Mouse (Mus musculus) midbrain, postnatal 0 days (tissue): ENCODE measurements around the gene Galnt15. TPM values are rescaled to one million over a fixed set of nuclear protein-coding genes. Genes with fewer than 3 reads are reported as not detected.

Source experiments
- ATAC-seq: fragments of 200-750 bp; cut with Nextera tagmentation; 2 replicates; pipeline ENCODE4 v1.8.0; 2017; ENCODE audit warnings: moderate number of reproducible peaks, mild to moderate bottlenecking, moderate TSS enrichment, moderate library complexity; ENCODE audit not compliant: low FRiP score
- DNase-seq: peaks from one replicate; pipeline ENCODE4 v3.0.0-alpha.2; 2015; ENCODE audit warnings: low spot score
- H3K27ac ChIP-seq: fragments of 300-500 bp; sonication (generic); 2 replicates; pipeline ENCODE4 v1.5.1; 2014; ENCODE audit warnings: low read depth, mild to moderate bottlenecking, low read length, mixed read lengths
- H3K27me3 ChIP-seq: fragments of 300-500 bp; sonication (generic); 2 replicates; pipeline ENCODE4 v1.6.1; 2014; ENCODE audit warnings: low read length, control low read depth, mixed read lengths; ENCODE audit not compliant: insufficient read depth
- H3K36me3 ChIP-seq: fragments of 300-500 bp; sonication (generic); 2 replicates; pipeline ENCODE4 v1.6.1; 2014; ENCODE audit warnings: low read length, control low read depth, mixed read lengths; ENCODE audit not compliant: insufficient read depth
- H3K4me1 ChIP-seq: fragments of 300-500 bp; sonication (generic); 2 replicates; pipeline ENCODE4 v1.6.1; 2014; ENCODE audit warnings: mild to moderate bottlenecking, control low read depth, antibody characterized with exemption, low read length, mixed read lengths; ENCODE audit not compliant: insufficient read depth
- H3K4me2 ChIP-seq: fragments of 300-500 bp; sonication (generic); 2 replicates; pipeline ENCODE4 v1.6.1; 2014; ENCODE audit warnings: low read depth, mild to moderate bottlenecking, low read length, mixed read lengths; ENCODE audit not compliant: poor library complexity, severe bottlenecking
- H3K4me3 ChIP-seq: fragments of 300-500 bp; sonication (generic); 2 replicates; pipeline ENCODE4 v1.5.1; 2014; ENCODE audit warnings: low read depth, mild to moderate bottlenecking, low read length, moderate library complexity
- H3K9ac ChIP-seq: fragments of 300-500 bp; sonication (generic); replicated peaks from 2 replicates; pipeline ENCODE4 v1.6.1; 2014; ENCODE audit warnings: mild to moderate bottlenecking, low read length, moderate library complexity, mixed read lengths; ENCODE audit not compliant: poor library complexity, severe bottlenecking
- H3K9me3 ChIP-seq: fragments of 300-500 bp; sonication (generic); 2 replicates; pipeline ENCODE4 v1.6.1; 2016; ENCODE audit warnings: low read length, control low read depth
- CTCF ChIP-seq: IDR thresholded peaks from 2 replicates; pipeline ENCODE4 v1.5.1; 2016; ENCODE audit warnings: antibody characterized with exemption, mild to moderate bottlenecking
- WGBS: fragments of 180-500 bp; shearing (Covaris S2); extraction: QIAGEN DNeasy Blood & Tissue Kit; methylation state at CpG from one replicate; pipeline ENCODE4 v1.1.7; 2014; 5-methylcytosine and 5-hydroxymethylcytosine counted together
- polyA plus RNA-seq: library from polyadenylated mRNA; unstranded; fragments of >200 nt; fragmentation: Nextera tagmentation; extraction: Ambion mirVana; gene quantifications from 2 replicates; pipeline ENCODE4 v1.2.1, GENCODE M21; 2015
- total RNA-seq: library from RNA; depleted of rRNA; stranded (reverse); fragments of >200 nt; gene quantifications from 2 replicates; pipeline ENCODE4 v1.2.3, GENCODE M21; 2014

The Galnt15 gene
- total and polyA plus RNA-seq, 2 experiments from 2014 or later, result 0.77 to 1.9 TPM

- no peaks in the 10 kb centered on the region for H3K27me3 ChIP-seq
- WGBS, result 60% methylated on average over 3 of the region's 3 CpGs
- H3K36me3 ChIP-seq, result no peaks in the 10 kb centered on the region
- H3K4me1 ChIP-seq, result peaks cover 8% of the 10 kb centered on the region; the same call in 1 of the 2 replicates
- ATAC-seq (no peak), DNase-seq (no peak)
- no peak for TF ChIP-seq CTCF
- H3K9me3 ChIP-seq, result no peaks in the 10 kb centered on the region
- no peak overlapping the region for H3K4me3 ChIP-seq
- H3K27ac ChIP-seq, result peak overlapping the region; percentile 84
- H3K4me2 ChIP-seq, result peak overlapping the region; percentile 12; the same call in 1 of the 2 replicates
- no peak overlapping the region for H3K9ac ChIP-seq
Observed at GRCm38 (mm10) chr14:32016466-32016865, 12.3 kb upstream of the Galnt15 start.

GRCm38 (mm10) chr14:32016921-32017320, 11.9 kb upstream of the Galnt15 start:
- H3K27ac ChIP-seq, result peak overlapping the region; percentile 84
- no peak overlapping the region for H3K4me3 ChIP-seq
- no peak overlapping the region; the same call in 1 of the 2 replicates for H3K9ac ChIP-seq
- DNase-seq, result peak; percentile 93
- peak; percentile 84 for ATAC-seq
- H3K4me1 ChIP-seq, result peaks cover 8% of the 10 kb centered on the region; the same call in 1 of the 2 replicates
- no peak for TF ChIP-seq CTCF
- H3K36me3 ChIP-seq, result no peaks in the 10 kb centered on the region
- H3K9me3 ChIP-seq, result no peaks in the 10 kb centered on the region
- no peaks in the 10 kb centered on the region for H3K27me3 ChIP-seq
- peak overlapping the region; percentile 12; the same call in 1 of the 2 replicates for H3K4me2 ChIP-seq
- WGBS, result under 1% methylated on average over 7 of the region's 7 CpGs

GRCm38 (mm10) chr14:32017448-32017847, 11.3 kb upstream of the Galnt15 start:
- no peaks in the 10 kb centered on the region for H3K9me3 ChIP-seq
- H3K4me3 ChIP-seq, result no peak overlapping the region
- no peak overlapping the region for H3K9ac ChIP-seq
- H3K4me1 ChIP-seq, result peaks cover 8% of the 10 kb centered on the region; the same call in 1 of the 2 replicates
- TF ChIP-seq CTCF, result no peak
- DNase-seq, result peak; percentile 30
- no peaks in the 10 kb centered on the region for H3K36me3 ChIP-seq
- peak; percentile 19; the same call in 1 of the 2 replicates for ATAC-seq
- no peak overlapping the region for H3K4me2 ChIP-seq
- peak overlapping the region; percentile 84 for H3K27ac ChIP-seq
- H3K27me3 ChIP-seq, result no peaks in the 10 kb centered on the region
- 33% methylated on average over 2 of the region's 2 CpGs for WGBS

- Histone ChIP-seq H3K9ac (no peak overlapping the region), H3K4me2 (no peak overlapping the region), H3K27me3 (no peaks in the 10 kb centered on the region), H3K4me1 (peaks cover 8% of the 10 kb centered on the region; the same call in 1 of the 2 replicates), H3K27ac (no peak overlapping the region), H3K9me3 (no peaks in the 10 kb centered on the region), H3K4me3 (no peak overlapping the region), H3K36me3 (no peaks in the 10 kb centered on the region)
- DNase-seq (no peak), ATAC-seq (no peak)
- WGBS, result 87% methylated on average over 8 of the region's 8 CpGs
- TF ChIP-seq CTCF, result no peak
Observed at GRCm38 (mm10) chr14:32019091-32019490, 9.7 kb upstream of the Galnt15 start.

GRCm38 (mm10) chr14:32021967-32022366, 6.8 kb upstream of the Galnt15 start:
- no peak for DNase-seq
- 73% methylated on average over 9 of the region's 9 CpGs for WGBS
- Histone ChIP-seq H3K4me3 (no peak overlapping the region), H3K9ac (no peak overlapping the region), H3K4me2 (no peak overlapping the region), H3K9me3 (no peaks in the 10 kb centered on the region), H3K27me3 (no peaks in the 10 kb centered on the region), H3K4me1 (peaks cover 3% of the 10 kb centered on the region; the same call in 1 of the 2 replicates), H3K36me3 (no peaks in the 10 kb centered on the region), H3K27ac (no peak overlapping the region)
- TF ChIP-seq CTCF, result no peak
- no peak for ATAC-seq

- no peak for TF ChIP-seq CTCF
- Histone ChIP-seq H3K4me3 (no peak overlapping the region), H3K27ac (no peak overlapping the region), H3K9me3 (no peaks in the 10 kb centered on the region), H3K4me2 (no peak overlapping the region), H3K27me3 (no peaks in the 10 kb centered on the region), H3K9ac (no peak overlapping the region), H3K36me3 (no peaks in the 10 kb centered on the region), H3K4me1 (no peaks in the 10 kb centered on the region)
- no peak for ATAC-seq
- DNase-seq, result no peak
Observed at GRCm38 (mm10) chr14:32022450-32022849, 6.3 kb upstream of the Galnt15 start.
